18 mouse cellular contexts compared by ENCODE assay signal in genomic region chr5:34909634-34910503, GRCm38 (mm10). TPM values are rescaled to one million over a fixed set of nuclear protein-coding genes. Genes with fewer than 3 reads are reported as not detected.
A peak's percentile ranks its signal among the peaks of the same experiment; 100 is the strongest.
DNase-seq lines count a peak whose midpoint lies in the region; ATAC-seq and TF ChIP-seq lines count a peak whose summit lies in the region.
"Had no signal": no experiment of that assay in that cellular context is flagged by ENCODE, and none has a peak within 500 bp of the region (broad histone marks: within the 10 kb centered on the region; RNA-seq: fewer than 3 reads in every experiment).

No protein-coding gene starts in this region.

- H3K9me3 ChIP-seq in lung, postnatal 0 days (ENCODE audit: low read length): no peaks in the 10 kb centered on the region
- no peaks in the 10 kb centered on the region for H3K9me3 ChIP-seq in erythroblast, embryonic 14.5 days (ENCODE audit: control insufficient read depth, low read length)
- H3K9me3 ChIP-seq in liver, embryonic 16.5 days (replicated peaks; ENCODE audit: control insufficient read depth, low read length): no peaks in the 10 kb centered on the region
- H3K9me3 ChIP-seq: hindbrain, embryonic 13.5 days; intestine, embryonic 15.5 days; limb, embryonic 12.5 days; neural tube, embryonic 15.5 days had no signal

- no peak for TF ChIP-seq CTCF in lung, postnatal 0 days (IDR thresholded peaks at IDR 0.05)

- H3K27me3 ChIP-seq in lung, postnatal 0 days (replicated peaks; ENCODE audit: insufficient read depth, low read length): no peaks in the 10 kb centered on the region
- no peaks in the 10 kb centered on the region for H3K27me3 ChIP-seq in erythroblast, embryonic 14.5 days (ENCODE audit: control insufficient read depth)
- no peaks in the 10 kb centered on the region for H3K27me3 ChIP-seq in liver, embryonic 16.5 days (ENCODE audit: control insufficient read depth, insufficient read depth, low read depth, low read length)
- H3K27me3 ChIP-seq: hindbrain, embryonic 13.5 days; intestine, embryonic 15.5 days; limb, embryonic 12.5 days; neural tube, embryonic 15.5 days had no signal

- H3K4me3 ChIP-seq in lung, postnatal 0 days (ENCODE audit: low read depth, low read length): no peak overlapping the region
- H3K4me3 ChIP-seq in erythroblast, embryonic 14.5 days (replicated peaks): peak overlapping the region; percentile 48
- no peak overlapping the region for H3K4me3 ChIP-seq in liver, embryonic 16.5 days (ENCODE audit: low read depth, low read length)
- H3K4me3 ChIP-seq: heart, adult 2 months; hindbrain, embryonic 13.5 days; intestine, embryonic 15.5 days; left cerebral cortex, adult 2 months; limb, embryonic 12.5 days; myocyte; neural tube, embryonic 15.5 days had no signal

- TF ChIP-seq EP300 in lung, postnatal 0 days (IDR thresholded peaks at IDR 0.05): no peak

- intact Hi-C loops in left cerebral cortex, postnatal 36 days (cut with DNase I): no loop called here

- peaks cover 32% of the 10 kb centered on the region for H3K36me3 ChIP-seq in lung, postnatal 0 days (ENCODE audit: insufficient read depth, low read length)
- peaks cover 84% of the 10 kb centered on the region for H3K36me3 ChIP-seq in erythroblast, embryonic 14.5 days (ENCODE audit: control insufficient read depth)
- H3K36me3 ChIP-seq in liver, embryonic 16.5 days (ENCODE audit: control insufficient read depth, insufficient read depth): peaks cover 15% of the 10 kb centered on the region

- H3K4me1 ChIP-seq in lung, postnatal 0 days (ENCODE audit: insufficient read depth, low read depth, low read length): peaks cover 8% of the 10 kb centered on the region; the same call in 1 of the 2 replicates
- peaks cover 53% of the 10 kb centered on the region for H3K4me1 ChIP-seq in erythroblast, embryonic 14.5 days (ENCODE audit: control insufficient read depth)
- H3K4me1 ChIP-seq in liver, embryonic 16.5 days (ENCODE audit: control insufficient read depth, low read depth, low read length): peaks cover 29% of the 10 kb centered on the region
- H3K4me1 ChIP-seq: intestine, embryonic 15.5 days; limb, embryonic 12.5 days; neural tube, embryonic 15.5 days had no signal

- peak overlapping the region; percentile 17; the same call in 1 of the 2 replicates for H3K27ac ChIP-seq in lung, postnatal 0 days (ENCODE audit: low read length)
- peak overlapping the region; percentile 91 for H3K27ac ChIP-seq in liver, embryonic 16.5 days (ENCODE audit: low read length)
- H3K27ac ChIP-seq: heart, adult 2 months; hindbrain, embryonic 13.5 days; left cerebral cortex, adult 2 months; limb, embryonic 12.5 days; neural tube, embryonic 15.5 days had no signal

- no peak for ATAC-seq in lung, postnatal 0 days
- peak; percentile 85 for ATAC-seq in liver, embryonic 16.5 days (ENCODE audit: low read depth)

- H3K9ac ChIP-seq in lung, postnatal 0 days (replicated peaks; ENCODE audit: low read depth): no peak overlapping the region
- H3K9ac ChIP-seq in liver, embryonic 16.5 days (ENCODE audit: low read depth, low read length): peak overlapping the region; percentile 43
- H3K9ac ChIP-seq: hindbrain, embryonic 13.5 days; intestine, embryonic 15.5 days; limb, embryonic 12.5 days; neural tube, embryonic 15.5 days had no signal

- DNase-seq in lung, postnatal 0 days (ENCODE audit: low spot score): peak; percentile 23
- no peak for DNase-seq in lung, postnatal 25 days (ENCODE audit: low spot score)
- DNase-seq in testis, postnatal 14 days (ENCODE audit: low spot score): no peak
- DNase-seq in adrenal gland, adult 18-20 months (ENCODE audit: low spot score in 2 of 2): no peak
- DNase-seq in left cerebral cortex, postnatal 36 days (ENCODE audit: low spot score in 2 of 2): no peak
- DNase-seq: cerebellum, adult 18-20 months; gastrocnemius, postnatal 10 days; heart, adult 2 months; midbrain, embryonic 14.5 days; right cerebral cortex, postnatal 25 days had no signal

- no peak overlapping the region for H3K4me2 ChIP-seq in lung, postnatal 0 days (replicated peaks; ENCODE audit: low read depth, low read length)
- H3K4me2 ChIP-seq in liver, embryonic 16.5 days (ENCODE audit: low read depth, low read length): peak overlapping the region; percentile 18; the same call in 1 of the 2 replicates
- H3K4me2 ChIP-seq: hindbrain, embryonic 13.5 days; intestine, embryonic 15.5 days; limb, embryonic 12.5 days; neural tube, embryonic 15.5 days had no signal

- WGBS in lung, postnatal 0 days: 86% methylated on average over 1 of the region's 1 CpGs
- WGBS in liver, embryonic 16.5 days (ENCODE audit: insufficient replicate concordance): 48% methylated on average over 1 of the region's 1 CpGs

RNA-seq across cellular contexts. Expression of gene Msantd1, which starts 2.1 kb away (rescaled TPM):
- polyA plus RNA-seq in lung, postnatal 0 days (2015; fragmentation: Nextera tagmentation; extraction: Ambion mirVana): 0.50 and 0.73 TPM in 2 replicates
- polyA plus RNA-seq in erythroblast, embryonic 14.5 days (2012): 0.29 and 0.81 TPM in 2 replicates
- polyA plus RNA-seq in liver, embryonic 16.5 days (2015; fragmentation: Nextera tagmentation; extraction: Ambion mirVana): 0.09 and 0.37 TPM in 2 replicates
- total RNA-seq in adrenal gland, adult 18-20 months (2021): 1 to 10 TPM; 1.3 to 2.8 TPM
- 1 to 10 TPM; 5.4 to 8.2 TPM for total RNA-seq in left cerebral cortex, postnatal 36 days (2021)
- polyA plus RNA-seq: myocyte had no signal

RNA-seq across cellular contexts. Expression of gene Rgs12, which starts 39.4 kb away (rescaled TPM):
- polyA plus RNA-seq in lung, postnatal 0 days (2015; fragmentation: Nextera tagmentation; extraction: Ambion mirVana): 45.5 and 46.7 TPM in 2 replicates
- 8.3 and 9.3 TPM in 2 replicates for polyA plus RNA-seq in erythroblast, embryonic 14.5 days (2012)
- 15.7 and 16.2 TPM in 2 replicates for polyA plus RNA-seq in liver, embryonic 16.5 days (2015; fragmentation: Nextera tagmentation; extraction: Ambion mirVana)
- total RNA-seq in adrenal gland, adult 18-20 months (2021): 10 to 100 TPM in 1 of 2 experiments, 1 to 10 TPM in 1; 6.4 to 20.2 TPM
- 10 to 100 TPM; 51.1 to 55.7 TPM for total RNA-seq in left cerebral cortex, postnatal 36 days (2021)
